Mouse (Mus musculus) embryonic facial prominence, embryonic 15.5 days (tissue): Measurements from ENCODE around the gene Trpc2. TPM values are rescaled to one million over a fixed set of nuclear protein-coding genes. Genes with fewer than 3 reads are reported as not detected.
A peak's percentile ranks its signal among the peaks of the same experiment; 100 is the strongest.

ENCODE experiments used
- ATAC-seq: fragments of 200-750 bp; cut with Nextera tagmentation; 2 replicates; pipeline ENCODE4 v1.8.0; 2017; ENCODE audit warnings: low read depth, moderate TSS enrichment; ENCODE audit not compliant: insufficient number of reproducible peaks, low FRiP score, low TSS enrichment
- H3K27ac ChIP-seq: fragments of 300-500 bp; sonication (generic); replicated peaks from 2 replicates; pipeline ENCODE4 v1.5.1; 2015; ENCODE audit warnings: mild to moderate bottlenecking, inconsistent platforms
- H3K27me3 ChIP-seq: fragments of 300-500 bp; sonication (generic); 2 replicates; pipeline ENCODE4 v1.6.1; 2015; ENCODE audit warnings: inconsistent platforms
- H3K36me3 ChIP-seq: fragments of 300-500 bp; sonication (generic); 2 replicates; pipeline ENCODE4 v1.6.1; 2015; ENCODE audit warnings: mild to moderate bottlenecking, inconsistent platforms
- H3K4me1 ChIP-seq: fragments of 300-500 bp; sonication (generic); 2 replicates; pipeline ENCODE4 v1.6.1; 2015; ENCODE audit warnings: inconsistent platforms
- H3K4me2 ChIP-seq: fragments of 300-500 bp; sonication (generic); replicated peaks from 2 replicates; pipeline ENCODE4 v1.6.1; 2015; ENCODE audit warnings: mild to moderate bottlenecking, inconsistent platforms
- H3K4me3 ChIP-seq: fragments of 300-500 bp; sonication (generic); replicated peaks from 2 replicates; pipeline ENCODE4 v1.5.1; 2015; ENCODE audit warnings: mild to moderate bottlenecking, inconsistent platforms
- H3K9ac ChIP-seq: fragments of 300-500 bp; sonication (generic); 2 replicates; pipeline ENCODE4 v1.6.1; 2015; ENCODE audit warnings: inconsistent platforms
- H3K9me3 ChIP-seq: fragments of 300-500 bp; sonication (generic); replicated peaks from 2 replicates; pipeline ENCODE4 v1.6.1; 2016; ENCODE audit warnings: inconsistent platforms
- WGBS: fragments of 180-500 bp; shearing (Covaris S2); methylation state at CpG from one replicate; pipeline ENCODE4 v1.1.7; 2015; 5-methylcytosine and 5-hydroxymethylcytosine counted together
- polyA plus RNA-seq: library from polyadenylated mRNA; unstranded; fragments of >200 nt; fragmentation: Nextera tagmentation; extraction: Ambion mirVana; gene quantifications from 2 replicates; pipeline ENCODE4 v1.2.1, GENCODE M21; 2015

Gene Trpc2
- polyA plus RNA-seq, 1 experiment from 2014 or later, result 0.29 TPM

GRCm38 (mm10) chr7:102066363-102066762 is 16.6 kb upstream of the Trpc2 start:
- Histone ChIP-seq H3K27me3 (no peaks in the 10 kb centered on the region), H3K36me3 (peaks cover 4% of the 10 kb centered on the region; the same call in 1 of the 2 replicates), H3K9ac (peak overlapping the region; percentile 41), H3K4me3 (peak overlapping the region; percentile 78), H3K4me1 (peaks cover 18% of the 10 kb centered on the region), H3K9me3 (no peaks in the 10 kb centered on the region), H3K4me2 (peak overlapping the region; percentile 68), H3K27ac (no peak overlapping the region)
- 64% methylated on average over 6 of the region's 6 CpGs for WGBS
- no peak for ATAC-seq

GRCm38 (mm10) chr7:102076714-102077296 is 6.1 kb upstream of the Trpc2 start:
- H3K9me3 ChIP-seq, result no peaks in the 10 kb centered on the region
- H3K4me2 ChIP-seq, result no peak overlapping the region
- 74% methylated on average over 7 of the region's 7 CpGs for WGBS
- H3K36me3 ChIP-seq, result peaks cover 82% of the 10 kb centered on the region
- peak; percentile 34; the same call in 1 of the 2 replicates for ATAC-seq
- H3K9ac ChIP-seq, result no peak overlapping the region
- no peak overlapping the region for H3K4me3 ChIP-seq
- H3K27me3 ChIP-seq, result no peaks in the 10 kb centered on the region
- H3K27ac ChIP-seq, result no peak overlapping the region
- H3K4me1 ChIP-seq, result no peaks in the 10 kb centered on the region

GRCm38 (mm10) chr7:102078517-102078916 is 4.4 kb upstream of the Trpc2 start:
- Histone ChIP-seq H3K36me3 (peaks cover 82% of the 10 kb centered on the region), H3K9me3 (no peaks in the 10 kb centered on the region)
- no peak for ATAC-seq

GRCm38 (mm10) chr7:102080311-102080710 is 2.6 kb upstream of the Trpc2 start:
- ATAC-seq, result no peak
- H3K4me1 ChIP-seq, result no peaks in the 10 kb centered on the region
- no peak overlapping the region for H3K9ac ChIP-seq
- no peak overlapping the region for H3K4me3 ChIP-seq
- WGBS, result 90% methylated on average over 8 of the region's 8 CpGs
- no peak overlapping the region for H3K4me2 ChIP-seq
- H3K36me3 ChIP-seq, result peaks cover 71% of the 10 kb centered on the region
- no peak overlapping the region for H3K27ac ChIP-seq
- H3K27me3 ChIP-seq, result no peaks in the 10 kb centered on the region
- H3K9me3 ChIP-seq, result no peaks in the 10 kb centered on the region

More at GRCm38 (mm10) chr7:102078517-102078916, 4.4 kb upstream of the Trpc2 start:
- WGBS, result 74% methylated on average over 7 of the region's 7 CpGs
- Histone ChIP-seq H3K9ac (no peak overlapping the region), H3K4me3 (no peak overlapping the region), H3K27me3 (no peaks in the 10 kb centered on the region), H3K27ac (no peak overlapping the region), H3K4me2 (no peak overlapping the region), H3K4me1 (no peaks in the 10 kb centered on the region)

- no peak overlapping the region for H3K4me2 ChIP-seq
- ATAC-seq, result no peak
- 88% methylated on average over 5 of the region's 5 CpGs for WGBS
- H3K9ac ChIP-seq, result no peak overlapping the region
- H3K4me3 ChIP-seq, result no peak overlapping the region
- H3K9me3 ChIP-seq, result no peaks in the 10 kb centered on the region
- no peaks in the 10 kb centered on the region for H3K4me1 ChIP-seq
- peaks cover 62% of the 10 kb centered on the region for H3K36me3 ChIP-seq
- H3K27me3 ChIP-seq, result no peaks in the 10 kb centered on the region
- H3K27ac ChIP-seq, result no peak overlapping the region
Observed at GRCm38 (mm10) chr7:102081784-102082183, 1.1 kb upstream of the Trpc2 start.

GRCm38 (mm10) chr7:102084041-102084696 is 1.3 kb downstream of the Trpc2 start:
- no peaks in the 10 kb centered on the region for H3K9me3 ChIP-seq
- peaks cover 47% of the 10 kb centered on the region for H3K36me3 ChIP-seq
- H3K27ac ChIP-seq, result no peak overlapping the region
- H3K4me1 ChIP-seq, result no peaks in the 10 kb centered on the region
- ATAC-seq, result no peak
- no peak overlapping the region for H3K4me3 ChIP-seq
- no peak overlapping the region for H3K4me2 ChIP-seq
- H3K27me3 ChIP-seq, result no peaks in the 10 kb centered on the region
- WGBS, result 92% methylated on average over 26 of the region's 26 CpGs
- H3K9ac ChIP-seq, result no peak overlapping the region

- Histone ChIP-seq H3K36me3 (peaks cover 27% of the 10 kb centered on the region), H3K4me1 (no peaks in the 10 kb centered on the region), H3K27ac (no peak overlapping the region), H3K4me2 (no peak overlapping the region), H3K9ac (no peak overlapping the region), H3K4me3 (no peak overlapping the region), H3K9me3 (no peaks in the 10 kb centered on the region), H3K27me3 (no peaks in the 10 kb centered on the region)
- WGBS, result 75% methylated on average over 4 of the region's 4 CpGs
- ATAC-seq, result no peak
Observed at GRCm38 (mm10) chr7:102087336-102087735, 4.4 kb downstream of the Trpc2 start.

GRCm38 (mm10) chr7:102099760-102100661 is 17.1 kb downstream of the Trpc2 start:
- no peaks in the 10 kb centered on the region for H3K9me3 ChIP-seq
- no peaks in the 10 kb centered on the region for H3K27me3 ChIP-seq
- H3K9ac ChIP-seq, result no peak overlapping the region
- peak; percentile 55 for ATAC-seq
- H3K4me1 ChIP-seq, result 0 out of 2 replicates have a peak, but pooled peaks cover 15% of the 10 kb centered on the region
- H3K36me3 ChIP-seq, result no peaks in the 10 kb centered on the region
- H3K27ac ChIP-seq, result peak overlapping the region; percentile 35
- H3K4me3 ChIP-seq, result peak overlapping the region; percentile 23
- WGBS, result 4% methylated on average over 30 of the region's 30 CpGs
- H3K4me2 ChIP-seq, result peak overlapping the region; percentile 45

- 67% methylated on average over 5 of the region's 5 CpGs for WGBS
- Histone ChIP-seq H3K27ac (no peak overlapping the region), H3K4me1 (0 out of 2 replicates have a peak, but pooled peaks cover 15% of the 10 kb centered on the region), H3K9me3 (no peaks in the 10 kb centered on the region), H3K4me2 (no peak overlapping the region), H3K4me3 (no peak overlapping the region), H3K36me3 (no peaks in the 10 kb centered on the region), H3K27me3 (no peaks in the 10 kb centered on the region), H3K9ac (no peak overlapping the region)
- ATAC-seq, result no peak
Observed at GRCm38 (mm10) chr7:102100868-102101267, 18.0 kb downstream of the Trpc2 start.

- H3K36me3 ChIP-seq, result no peaks in the 10 kb centered on the region
- no peak within 1 kb of the TSS for H3K9ac ChIP-seq
- H3K9me3 ChIP-seq, result no peaks in the 10 kb centered on the region
- 46% methylated on average over 5 of the region's 5 CpGs for WGBS
- H3K27ac ChIP-seq, result no peak within 1 kb of the TSS
- H3K4me1 ChIP-seq, result peaks cover 15% of the 10 kb centered on the region; the same call in 1 of the 2 replicates
- ATAC-seq, result no peak
- H3K4me3 ChIP-seq, result no peak within 1 kb of the TSS
- H3K27me3 ChIP-seq, result no peaks in the 10 kb centered on the region
- no peak within 1 kb of the TSS; the same call in 1 of the 2 replicates for H3K4me2 ChIP-seq
Observed at GRCm38 (mm10) chr7:102101487-102101886, 18.6 kb downstream of the Trpc2 start, which contains the start of gene Art1. Gene Art1 (plus strand): TSS chr7:102101743.

- 43% methylated on average over 8 of the region's 8 CpGs for WGBS
- H3K36me3 ChIP-seq, result no peaks in the 10 kb centered on the region
- ATAC-seq, result no peak
- H3K4me2 ChIP-seq, result no peak overlapping the region
- no peaks in the 10 kb centered on the region for H3K9me3 ChIP-seq
- no peak overlapping the region for H3K9ac ChIP-seq
- H3K4me3 ChIP-seq, result no peak overlapping the region
- H3K27ac ChIP-seq, result no peak overlapping the region
- H3K27me3 ChIP-seq, result no peaks in the 10 kb centered on the region
- peaks cover 23% of the 10 kb centered on the region for H3K4me1 ChIP-seq
Observed at GRCm38 (mm10) chr7:102102241-102102640, 19.3 kb downstream of the Trpc2 start.
